Mouse (Mus musculus): ENCODE results near the gene Foxf1. TPM values are rescaled to one million over a fixed set of nuclear protein-coding genes. Genes with fewer than 3 reads are reported as not detected.

Gene Foxf1
- polyA plus RNA-seq, 1 experiment from 2014 or later: 5.6 TPM

- no peaks in the 10 kb centered on the region for H3K36me3 ChIP-seq
- peaks cover 100% of the 10 kb centered on the region for H3K27me3 ChIP-seq
- DNase-seq (no peak), ATAC-seq (ENCODE audit: low read depth) (peak; percentile 23; the same call in 1 of the 2 replicates)
- H3K9me3 ChIP-seq (replicated peaks): no peaks in the 10 kb centered on the region
- no peak overlapping the region for H3K27ac ChIP-seq
- H3K4me3 ChIP-seq (replicated peaks): no peak overlapping the region
- no peak overlapping the region for H3K9ac ChIP-seq
- H3K4me1 ChIP-seq (replicated peaks): peaks cover 13% of the 10 kb centered on the region
- 6% methylated on average over 17 of the region's 17 CpGs for WGBS (ENCODE audit: insufficient replicate concordance)
- no peak overlapping the region for H3K4me2 ChIP-seq
Observed at GRCm38 (mm10) chr8:121124547-121125239, 40.5 kb downstream of the Foxf1 start.

- Histone ChIP-seq H3K27me3 (peaks cover 100% of the 10 kb centered on the region), H3K4me3 (replicated peaks) (peak overlapping the region; percentile 28; the same call in 1 of the 2 replicates), H3K4me2 (peak overlapping the region; percentile 42), H3K27ac (no peak overlapping the region), H3K4me1 (replicated peaks) (peaks cover 13% of the 10 kb centered on the region), H3K9ac (peak overlapping the region; percentile 17; the same call in 1 of the 2 replicates), H3K9me3 (replicated peaks) (no peaks in the 10 kb centered on the region), H3K36me3 (no peaks in the 10 kb centered on the region)
- WGBS (ENCODE audit: insufficient replicate concordance): 1% methylated on average over 36 of the region's 36 CpGs
- ATAC-seq (ENCODE audit: low read depth): peak; percentile 41; the same call in 1 of the 2 replicates
- no peak for DNase-seq
Observed at GRCm38 (mm10) chr8:121125311-121125876, 41.2 kb downstream of the Foxf1 start.

- DNase-seq (no peak), ATAC-seq (ENCODE audit: low read depth) (no peak)
- Histone ChIP-seq H3K4me1 (replicated peaks) (peaks cover 13% of the 10 kb centered on the region), H3K36me3 (no peaks in the 10 kb centered on the region), H3K27me3 (peaks cover 100% of the 10 kb centered on the region), H3K9me3 (replicated peaks) (no peaks in the 10 kb centered on the region), H3K27ac (no peak overlapping the region), H3K4me2 (no peak overlapping the region), H3K4me3 (replicated peaks) (no peak overlapping the region), H3K9ac (no peak overlapping the region)
- 7% methylated on average over 6 of the region's 6 CpGs for WGBS (ENCODE audit: insufficient replicate concordance)
Observed at GRCm38 (mm10) chr8:121126191-121126590, 42.0 kb downstream of the Foxf1 start.

- H3K9me3 ChIP-seq (replicated peaks): no peaks in the 10 kb centered on the region
- H3K27ac ChIP-seq: no peak overlapping the region
- H3K36me3 ChIP-seq: no peaks in the 10 kb centered on the region
- no peak overlapping the region for H3K4me2 ChIP-seq
- no peak overlapping the region for H3K4me3 ChIP-seq (replicated peaks)
- DNase-seq: no peak
- WGBS (ENCODE audit: insufficient replicate concordance): 8% methylated on average over 6 of the region's 6 CpGs
- H3K4me1 ChIP-seq (replicated peaks): peaks cover 13% of the 10 kb centered on the region
- peaks cover 99% of the 10 kb centered on the region for H3K27me3 ChIP-seq
- H3K9ac ChIP-seq: no peak overlapping the region
- no peak for ATAC-seq (ENCODE audit: low read depth)
Observed at GRCm38 (mm10) chr8:121126694-121127093, 42.5 kb downstream of the Foxf1 start.

- H3K36me3 ChIP-seq: no peaks in the 10 kb centered on the region
- 2% methylated on average over 11 of the region's 11 CpGs for WGBS (ENCODE audit: insufficient replicate concordance)
Observed at GRCm38 (mm10) chr8:121127291-121127701, 43.1 kb downstream of the Foxf1 start.

GRCm38 (mm10) chr8:121127756-121128375 is 43.7 kb downstream of the Foxf1 start, which contains the start of gene Foxl1:
Foxl1 (plus strand) TSS chr8:121127940.
- peak within 1 kb of the TSS; percentile 12; the same call in 1 of the 2 replicates for H3K4me2 ChIP-seq
- peak within 1 kb of the TSS; percentile 10 for H3K4me3 ChIP-seq (replicated peaks)
- no peak for ATAC-seq (ENCODE audit: low read depth)
- no peak within 1 kb of the TSS; the same call in 1 of the 2 replicates for H3K9ac ChIP-seq
- no peaks in the 10 kb centered on the region for H3K36me3 ChIP-seq
- WGBS (ENCODE audit: insufficient replicate concordance): 2% methylated on average over 43 of the region's 43 CpGs
- no peaks in the 10 kb centered on the region for H3K9me3 ChIP-seq (replicated peaks)
- H3K27ac ChIP-seq: no peak within 1 kb of the TSS
- DNase-seq: no peak
- peaks cover 96% of the 10 kb centered on the region for H3K27me3 ChIP-seq
- H3K4me1 ChIP-seq (replicated peaks): peaks cover 13% of the 10 kb centered on the region

More at GRCm38 (mm10) chr8:121127291-121127701, 43.1 kb downstream of the Foxf1 start:
- Histone ChIP-seq H3K9ac (no peak overlapping the region), H3K4me2 (no peak overlapping the region), H3K4me3 (replicated peaks) (no peak overlapping the region), H3K27me3 (peaks cover 99% of the 10 kb centered on the region), H3K4me1 (replicated peaks) (peaks cover 13% of the 10 kb centered on the region), H3K9me3 (replicated peaks) (no peaks in the 10 kb centered on the region), H3K27ac (no peak overlapping the region)
- DNase-seq: no peak
- no peak for ATAC-seq (ENCODE audit: low read depth)

- peaks cover 92% of the 10 kb centered on the region for H3K27me3 ChIP-seq
- H3K36me3 ChIP-seq: no peaks in the 10 kb centered on the region
- ATAC-seq (ENCODE audit: low read depth) (no peak), DNase-seq (no peak)
- H3K27ac ChIP-seq: no peak overlapping the region
- H3K4me2 ChIP-seq: peak overlapping the region; percentile 12; the same call in 1 of the 2 replicates
- WGBS (ENCODE audit: insufficient replicate concordance): 3% methylated on average over 54 of the region's 55 CpGs
- no peaks in the 10 kb centered on the region for H3K9me3 ChIP-seq (replicated peaks)
- peak overlapping the region; percentile 10 for H3K4me3 ChIP-seq (replicated peaks)
- H3K4me1 ChIP-seq (replicated peaks): peaks cover 13% of the 10 kb centered on the region
- no peak overlapping the region; the same call in 1 of the 2 replicates for H3K9ac ChIP-seq
Observed at GRCm38 (mm10) chr8:121128531-121129264, 44.5 kb downstream of the Foxf1 start.

GRCm38 (mm10) chr8:121129265-121129940 is 45.2 kb downstream of the Foxf1 start:
- DNase-seq: no peak
- WGBS (ENCODE audit: insufficient replicate concordance): 16% methylated on average over 16 of the region's 16 CpGs
- H3K9ac ChIP-seq: no peak overlapping the region
- no peak overlapping the region for H3K27ac ChIP-seq
- H3K9me3 ChIP-seq (replicated peaks): no peaks in the 10 kb centered on the region
- H3K27me3 ChIP-seq: peaks cover 92% of the 10 kb centered on the region
- H3K4me3 ChIP-seq (replicated peaks): no peak overlapping the region
- peaks cover 13% of the 10 kb centered on the region for H3K4me1 ChIP-seq (replicated peaks)
- H3K4me2 ChIP-seq: no peak overlapping the region
- no peak for ATAC-seq (ENCODE audit: low read depth)
- H3K36me3 ChIP-seq: no peaks in the 10 kb centered on the region

- Histone ChIP-seq H3K4me1 (replicated peaks) (peaks cover 12% of the 10 kb centered on the region), H3K27me3 (peaks cover 82% of the 10 kb centered on the region), H3K9ac (no peak overlapping the region), H3K4me2 (no peak overlapping the region), H3K9me3 (replicated peaks) (no peaks in the 10 kb centered on the region), H3K27ac (no peak overlapping the region), H3K4me3 (replicated peaks) (no peak overlapping the region), H3K36me3 (no peaks in the 10 kb centered on the region)
- no peak for ATAC-seq (ENCODE audit: low read depth)
- no peak for DNase-seq
- WGBS (ENCODE audit: insufficient replicate concordance): 28% methylated on average over 5 of the region's 5 CpGs
Observed at GRCm38 (mm10) chr8:121130522-121130921, 46.3 kb downstream of the Foxf1 start.

GRCm38 (mm10) chr8:121132961-121133513 is 48.9 kb downstream of the Foxf1 start:
- no peak overlapping the region for H3K4me2 ChIP-seq
- no peak overlapping the region for H3K4me3 ChIP-seq (replicated peaks)
- ATAC-seq (ENCODE audit: low read depth) (no peak), DNase-seq (no peak)
- no peak overlapping the region for H3K9ac ChIP-seq
- 0 out of 2 replicates have a peak, but pooled peaks cover 4% of the 10 kb centered on the region for H3K9me3 ChIP-seq (replicated peaks)
- peaks cover 5% of the 10 kb centered on the region for H3K4me1 ChIP-seq (replicated peaks)
- 43% methylated on average over 5 of the region's 5 CpGs for WGBS (ENCODE audit: insufficient replicate concordance)
- no peak overlapping the region for H3K27ac ChIP-seq
- H3K27me3 ChIP-seq: peaks cover 57% of the 10 kb centered on the region
- H3K36me3 ChIP-seq: no peaks in the 10 kb centered on the region
